Mouse (Mus musculus) liver, embryonic 12.5 days (tissue): ENCODE results near the gene Il17rb. TPM values are rescaled to one million over a fixed set of nuclear protein-coding genes. Genes with fewer than 3 reads are reported as not detected.

ENCODE experiments used
- microRNA-seq: library from miRNA; unstranded; fragments of <30 nt; microRNA quantifications from one replicate; pipeline ENCODE4, GENCODE M21; 2017
- polyA plus RNA-seq: library from polyadenylated mRNA; unstranded; fragments of >200 nt; fragmentation: Nextera tagmentation; extraction: Ambion mirVana; gene quantifications from 2 replicates; pipeline ENCODE4 v1.2.1, GENCODE M21; 2016

Il17rb gene
- polyA plus RNA-seq, 1 experiment from 2014 or later = 0.57 TPM

Small RNA genes lying within 50 kb of the gene (microRNA-seq; reads per million reads assigned to microRNA genes)
- gene Mir6947 = 1.8 reads per million

Other genes starting within 250 kb of the Il17rb start
- 133 and 142 TPM in 2 replicates for gene Selenok, start 40.6 kb downstream of the Il17rb start, polyA plus RNA-seq
- gene Actr8, start 30.6 kb downstream of the Il17rb start, polyA plus RNA-seq = 32.5 and 36.3 TPM in 2 replicates
- 0.25 and 0.26 TPM in 2 replicates for gene Chdh, start 127 bp upstream of the Il17rb start, polyA plus RNA-seq